Comparison of ENCODE assay signal across 17 mouse cellular contexts in the genomic region with DNA sequence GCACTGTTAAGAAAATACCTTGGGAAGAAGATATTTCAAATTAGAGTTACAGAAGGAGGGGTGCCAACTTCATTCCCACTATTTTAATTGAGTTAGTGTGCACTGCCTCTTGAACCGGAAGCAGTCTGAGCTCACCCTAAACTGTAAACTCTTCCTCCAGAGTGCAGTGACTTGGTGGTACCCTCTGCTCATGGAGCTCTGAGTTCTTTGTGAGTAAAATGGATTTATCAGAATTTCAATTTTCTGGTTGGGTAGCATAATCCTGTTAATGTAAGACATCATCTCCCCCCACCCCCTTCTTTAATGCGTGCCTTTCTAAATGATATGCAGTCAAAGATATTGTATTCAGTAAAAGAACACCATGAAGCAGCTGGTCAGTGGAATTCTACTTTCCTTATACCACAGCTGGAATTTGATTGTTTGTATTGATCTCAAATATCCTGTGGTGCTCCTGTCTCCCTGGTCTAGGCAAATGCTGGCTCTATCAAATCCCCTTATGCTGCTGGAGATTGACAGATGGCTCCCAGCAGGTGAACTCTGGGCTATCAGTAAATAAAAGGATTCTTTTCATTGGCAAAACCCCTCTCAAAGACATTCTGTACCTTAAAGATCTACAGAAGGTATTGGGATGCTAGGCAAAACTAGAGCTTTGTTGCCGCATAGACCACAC.
DNase-seq lines count a peak whose midpoint lies in the region; ATAC-seq and TF ChIP-seq lines count a peak whose summit lies in the region.
"Had no signal": no experiment of that assay in that cellular context is flagged by ENCODE, and none has a peak within 500 bp of the region (broad histone marks: within the 10 kb centered on the region; RNA-seq: fewer than 3 reads in every experiment).

No protein-coding gene starts in this region.

- TF ChIP-seq POLR2A in brain, embryonic 14.5 days (IDR thresholded peaks at IDR 0.05; ENCODE audit: borderline replicate concordance, extremely low read depth, insufficient read depth, insufficient read length, poor library complexity, severe bottlenecking), result no peak
- TF ChIP-seq POLR2A in limb, embryonic 14.5 days (IDR thresholded peaks at IDR 0.05; ENCODE audit: borderline replicate concordance, extremely low read depth, insufficient read depth, insufficient read length), result no peak

- no peak overlapping the region; the same call in 1 of the 2 replicates for H3K27ac ChIP-seq in hindbrain, embryonic 11.5 days (ENCODE audit: low read depth, low read length)
- H3K27ac ChIP-seq in hindbrain, embryonic 14.5 days, result no peak overlapping the region
- H3K27ac ChIP-seq in limb, embryonic 14.5 days (replicated peaks; ENCODE audit: low read depth, low read length), result no peak overlapping the region
- H3K27ac ChIP-seq in kidney, embryonic 14.5 days (ENCODE audit: low read depth, low read length), result no peak overlapping the region

- H3K9ac ChIP-seq in hindbrain, embryonic 11.5 days (ENCODE audit: low read depth, low read length), result no peak overlapping the region
- H3K9ac ChIP-seq in hindbrain, embryonic 14.5 days, result no peak overlapping the region
- no peak overlapping the region for H3K9ac ChIP-seq in limb, embryonic 14.5 days (ENCODE audit: low read depth, low read length, severe bottlenecking)
- H3K9ac ChIP-seq in kidney, embryonic 14.5 days (ENCODE audit: low read depth, low read length), result no peak overlapping the region

- peak; percentile 35; the same call in 1 of the 2 replicates for ATAC-seq in hindbrain, embryonic 11.5 days (ENCODE audit: low FRiP score)
- ATAC-seq in hindbrain, embryonic 14.5 days (ENCODE audit: low FRiP score), result no peak
- peak; percentile 34; the same call in 1 of the 2 replicates for ATAC-seq in limb, embryonic 14.5 days (ENCODE audit: low FRiP score, low read depth)
- ATAC-seq in kidney, embryonic 14.5 days (ENCODE audit: low FRiP score, low TSS enrichment), result no peak
- no peak for ATAC-seq in erythroblast, adult 5-6 weeks (replicated peaks; ENCODE audit: low FRiP score, poor library complexity, severe bottlenecking)
- ATAC-seq: lung, postnatal 0 days had no signal

- no peaks in the 10 kb centered on the region for H3K9me3 ChIP-seq in hindbrain, embryonic 11.5 days (ENCODE audit: control insufficient read depth, low read length)
- no peaks in the 10 kb centered on the region for H3K9me3 ChIP-seq in hindbrain, embryonic 14.5 days (ENCODE audit: control insufficient read depth, low read length)
- H3K9me3 ChIP-seq in limb, embryonic 14.5 days (ENCODE audit: control insufficient read depth, low read length), result no peaks in the 10 kb centered on the region
- H3K9me3 ChIP-seq in kidney, embryonic 14.5 days (ENCODE audit: control insufficient read depth, low read length), result no peaks in the 10 kb centered on the region

- TF ChIP-seq CTCF in brain, embryonic 14.5 days (IDR thresholded peaks at IDR 0.05; ENCODE audit: borderline replicate concordance, extremely low read depth, insufficient read depth, insufficient read length), result no peak

- H3K4me1 ChIP-seq in hindbrain, embryonic 11.5 days (replicated peaks; ENCODE audit: control insufficient read depth, insufficient read depth, low read length), result no peaks in the 10 kb centered on the region
- H3K4me1 ChIP-seq in hindbrain, embryonic 14.5 days (replicated peaks; ENCODE audit: control insufficient read depth, insufficient read depth, low read length), result peaks cover 27% of the 10 kb centered on the region
- H3K4me1 ChIP-seq in limb, embryonic 14.5 days (ENCODE audit: control insufficient read depth, insufficient read depth, low read length), result peaks cover 7% of the 10 kb centered on the region
- H3K4me1 ChIP-seq in kidney, embryonic 14.5 days (ENCODE audit: control insufficient read depth, insufficient read depth, low read length), result no peaks in the 10 kb centered on the region

- H3K36me3 ChIP-seq in hindbrain, embryonic 11.5 days (ENCODE audit: control insufficient read depth, insufficient read depth, low read length), result no peaks in the 10 kb centered on the region
- no peaks in the 10 kb centered on the region for H3K36me3 ChIP-seq in hindbrain, embryonic 14.5 days (replicated peaks; ENCODE audit: control insufficient read depth, insufficient read depth)
- no peaks in the 10 kb centered on the region for H3K36me3 ChIP-seq in limb, embryonic 14.5 days (ENCODE audit: control insufficient read depth, insufficient read depth, low read length)
- H3K36me3 ChIP-seq in kidney, embryonic 14.5 days (ENCODE audit: control insufficient read depth, insufficient read depth, low read length), result no peaks in the 10 kb centered on the region

- no peak for DNase-seq in hindbrain, embryonic 11.5 days (ENCODE audit: low spot score)
- no peak for DNase-seq in hindbrain, embryonic 14.5 days (ENCODE audit: low spot score)
- peak; percentile 54 for DNase-seq in brain, embryonic 14.5 days (ENCODE audit: low read depth)
- peak; percentile 42 to 70 for DNase-seq in cerebellum, postnatal 10 days
- DNase-seq in limb, embryonic 14.5 days (ENCODE audit: low spot score), result no peak
- DNase-seq in lung, postnatal 14 days, result no peak
- DNase-seq: gastrocnemius, postnatal 14 days; heart, postnatal 14 days; kidney, adult 11 months; kidney, postnatal 25 days; layer of hippocampus, adult 9-11 months; right cerebral cortex, postnatal 4 days; thymus, adult 18-20 months had no signal

- WGBS in hindbrain, embryonic 11.5 days, result 57% methylated on average over 3 of the region's 3 CpGs
- 33% methylated on average over 3 of the region's 3 CpGs for WGBS in hindbrain, embryonic 14.5 days
- WGBS in limb, embryonic 14.5 days, result 75% methylated on average over 3 of the region's 3 CpGs
- WGBS in kidney, embryonic 14.5 days, result 82% methylated on average over 3 of the region's 3 CpGs

- H3K4me2 ChIP-seq in hindbrain, embryonic 11.5 days (replicated peaks; ENCODE audit: low read depth, low read length), result no peak overlapping the region
- H3K4me2 ChIP-seq in hindbrain, embryonic 14.5 days (replicated peaks), result no peak overlapping the region
- H3K4me2 ChIP-seq in limb, embryonic 14.5 days (replicated peaks; ENCODE audit: low read depth, low read length, severe bottlenecking), result no peak overlapping the region
- no peak overlapping the region for H3K4me2 ChIP-seq in kidney, embryonic 14.5 days (replicated peaks; ENCODE audit: low read depth, low read length)
- H3K4me2 ChIP-seq: liver, embryonic 11.5 days had no signal

- H3K27me3 ChIP-seq in hindbrain, embryonic 11.5 days (ENCODE audit: control insufficient read depth, insufficient read depth, low read length), result no peaks in the 10 kb centered on the region
- H3K27me3 ChIP-seq in hindbrain, embryonic 14.5 days (ENCODE audit: control insufficient read depth, insufficient read depth, low read length), result no peaks in the 10 kb centered on the region
- no peaks in the 10 kb centered on the region for H3K27me3 ChIP-seq in limb, embryonic 14.5 days (ENCODE audit: control insufficient read depth, insufficient read depth, low read length)
- H3K27me3 ChIP-seq in kidney, embryonic 14.5 days (ENCODE audit: control insufficient read depth, insufficient read depth, low read length), result no peaks in the 10 kb centered on the region

- H3K4me3 ChIP-seq in hindbrain, embryonic 11.5 days (ENCODE audit: low read depth, low read length), result no peak overlapping the region
- no peak overlapping the region for H3K4me3 ChIP-seq in hindbrain, embryonic 14.5 days (replicated peaks; ENCODE audit: low read length)
- H3K4me3 ChIP-seq in limb, embryonic 14.5 days (replicated peaks; ENCODE audit: low read length), result no peak overlapping the region
- H3K4me3 ChIP-seq in kidney, embryonic 14.5 days (ENCODE audit: low read length), result no peak overlapping the region

Comparison
In these comparisons a context has a peak if more than half of its experiments do, and no peak if none do; other contexts are left out.
1. ATAC-seq: peak in hindbrain, embryonic 11.5 days (single experiment) and limb, embryonic 14.5 days (single experiment); none in hindbrain, embryonic 14.5 days (single experiment), kidney, embryonic 14.5 days (single experiment) and erythroblast, adult 5-6 weeks (single experiment).
2. DNase-seq: peak in brain, embryonic 14.5 days (single experiment) and cerebellum, postnatal 10 days (2 of 2); none in hindbrain, embryonic 11.5 days (single experiment), hindbrain, embryonic 14.5 days (single experiment), limb, embryonic 14.5 days (single experiment) and lung, postnatal 14 days (single experiment).